9 mouse cellular contexts compared by ENCODE assay signal in genomic region chr2:25850330-25850729, GRCm38 (mm10). TPM values are rescaled to one million over a fixed set of nuclear protein-coding genes. Genes with fewer than 3 reads are reported as not detected.
A peak's percentile ranks its signal among the peaks of the same experiment; 100 is the strongest.
DNase-seq lines count a peak whose midpoint lies in the region; ATAC-seq and TF ChIP-seq lines count a peak whose summit lies in the region.
"Had no signal": no experiment of that assay in that cellular context is flagged by ENCODE, and none has a peak within 500 bp of the region (broad histone marks: within the 10 kb centered on the region; RNA-seq: fewer than 3 reads in every experiment).

No protein-coding gene starts in this region.

- no peak overlapping the region for H3K4me2 ChIP-seq in hindbrain, embryonic 12.5 days (replicated peaks)
- no peak overlapping the region for H3K4me2 ChIP-seq in kidney, postnatal 0 days (ENCODE audit: low read length)
- H3K4me2 ChIP-seq: stomach, embryonic 15.5 days had no signal

- 11% methylated on average over 4 of the region's 4 CpGs for WGBS in hindbrain, embryonic 10.5 days
- 11% methylated on average over 4 of the region's 4 CpGs for WGBS in hindbrain, embryonic 12.5 days
- WGBS in kidney, postnatal 0 days = 16% methylated on average over 4 of the region's 4 CpGs

- no peak for ATAC-seq in hindbrain, embryonic 12.5 days (ENCODE audit: low FRiP score)
- no peak for ATAC-seq in kidney, postnatal 0 days (replicated peaks; ENCODE audit: low FRiP score, low read depth)

- no peak overlapping the region for H3K27ac ChIP-seq in hindbrain, embryonic 10.5 days
- H3K27ac ChIP-seq in hindbrain, embryonic 12.5 days = no peak overlapping the region
- H3K27ac ChIP-seq in kidney, postnatal 0 days = no peak overlapping the region
- H3K27ac ChIP-seq: stomach, embryonic 15.5 days had no signal

- H3K9ac ChIP-seq in hindbrain, embryonic 12.5 days = no peak overlapping the region
- H3K9ac ChIP-seq in kidney, postnatal 0 days (ENCODE audit: low read depth, low read length) = no peak overlapping the region
- H3K9ac ChIP-seq: stomach, embryonic 15.5 days had no signal

- H3K36me3 ChIP-seq in hindbrain, embryonic 10.5 days = no peaks in the 10 kb centered on the region
- no peaks in the 10 kb centered on the region for H3K36me3 ChIP-seq in hindbrain, embryonic 12.5 days
- H3K36me3 ChIP-seq in kidney, postnatal 0 days (ENCODE audit: insufficient read depth, low read length) = no peaks in the 10 kb centered on the region
- H3K36me3 ChIP-seq: stomach, embryonic 15.5 days had no signal

- TF ChIP-seq CTCF in kidney, postnatal 0 days (IDR thresholded peaks at IDR 0.05; ENCODE audit: low read depth) = peak; percentile 72

- H3K27me3 ChIP-seq in hindbrain, embryonic 10.5 days (ENCODE audit: insufficient read depth, poor library complexity, severe bottlenecking) = no peaks in the 10 kb centered on the region
- no peaks in the 10 kb centered on the region for H3K27me3 ChIP-seq in hindbrain, embryonic 12.5 days
- no peaks in the 10 kb centered on the region for H3K27me3 ChIP-seq in kidney, postnatal 0 days (ENCODE audit: insufficient read depth, low read length)
- H3K27me3 ChIP-seq: stomach, embryonic 15.5 days had no signal

- H3K9me3 ChIP-seq in hindbrain, embryonic 10.5 days = no peaks in the 10 kb centered on the region
- no peaks in the 10 kb centered on the region for H3K9me3 ChIP-seq in hindbrain, embryonic 12.5 days (replicated peaks)
- no peaks in the 10 kb centered on the region for H3K9me3 ChIP-seq in kidney, postnatal 0 days (replicated peaks; ENCODE audit: low read length)
- H3K9me3 ChIP-seq: stomach, embryonic 15.5 days had no signal

- H3K4me3 ChIP-seq in hindbrain, embryonic 10.5 days = no peak overlapping the region
- no peak overlapping the region for H3K4me3 ChIP-seq in hindbrain, embryonic 12.5 days
- no peak overlapping the region for H3K4me3 ChIP-seq in kidney, postnatal 0 days (replicated peaks; ENCODE audit: low read depth, low read length)
- H3K4me3 ChIP-seq: stomach, embryonic 15.5 days had no signal

- peak; percentile 46 for DNase-seq in hindbrain, embryonic 10.5 days (ENCODE audit: low spot score)
- DNase-seq in 416B (ENCODE audit: low read depth) = peak; percentile 37
- DNase-seq in T-cell, adult 2 months (ENCODE audit: low spot score) = peak; percentile 31
- peak; percentile 73 to 79 for DNase-seq in cerebellum, postnatal 36 days
- DNase-seq in kidney, postnatal 0 days (ENCODE audit: low spot score) = peak; percentile 32
- peak; percentile 40 for DNase-seq in mesoderm, embryonic 11.5 days (ENCODE audit: low read depth, low spot score)
- DNase-seq in thymus, postnatal 0 days (ENCODE audit: low spot score) = peak; percentile 38

- no peaks in the 10 kb centered on the region; the same call in 1 of the 2 replicates for H3K4me1 ChIP-seq in hindbrain, embryonic 10.5 days (replicated peaks)
- no peaks in the 10 kb centered on the region for H3K4me1 ChIP-seq in hindbrain, embryonic 12.5 days
- no peaks in the 10 kb centered on the region for H3K4me1 ChIP-seq in kidney, postnatal 0 days (replicated peaks; ENCODE audit: insufficient read depth, low read length)
- H3K4me1 ChIP-seq: stomach, embryonic 15.5 days had no signal

RNA-seq across cellular contexts. Expression of gene Sohlh1, which starts 3.3 kb away (rescaled TPM):
- polyA plus RNA-seq in hindbrain, embryonic 10.5 days (2016; fragmentation: Nextera tagmentation; extraction: Ambion mirVana) = not detected in 2 replicates
- polyA plus RNA-seq in hindbrain, embryonic 12.5 days (2016; fragmentation: Nextera tagmentation; extraction: Ambion mirVana) = not detected in 2 replicates
- polyA plus RNA-seq in kidney, postnatal 0 days (2015; fragmentation: Nextera tagmentation; extraction: Ambion mirVana) = not detected in 2 replicates
- 0.19 and 0.25 TPM in 2 replicates for polyA plus RNA-seq in thymus, postnatal 0 days (2015; fragmentation: Nextera tagmentation; extraction: Ambion mirVana)
- polyA plus RNA-seq: stomach, embryonic 15.5 days had no signal

RNA-seq across cellular contexts. Expression of gene Kcnt1, which starts 13.2 kb away (rescaled TPM):
- 0.45 and 1.0 TPM in 2 replicates for polyA plus RNA-seq in hindbrain, embryonic 10.5 days (2016; fragmentation: Nextera tagmentation; extraction: Ambion mirVana)
- polyA plus RNA-seq in hindbrain, embryonic 12.5 days (2016; fragmentation: Nextera tagmentation; extraction: Ambion mirVana) = 2.9 and 4.6 TPM in 2 replicates
- 0.18 and 0.24 TPM in 2 replicates for polyA plus RNA-seq in kidney, postnatal 0 days (2015; fragmentation: Nextera tagmentation; extraction: Ambion mirVana)
- 0.14 and 0.18 TPM in 2 replicates for polyA plus RNA-seq in thymus, postnatal 0 days (2015; fragmentation: Nextera tagmentation; extraction: Ambion mirVana)

RNA-seq across cellular contexts. Expression of gene Lcn9, which starts 27.4 kb away (rescaled TPM):
- not detected in 2 replicates for polyA plus RNA-seq in hindbrain, embryonic 10.5 days (2016; fragmentation: Nextera tagmentation; extraction: Ambion mirVana)
- polyA plus RNA-seq in hindbrain, embryonic 12.5 days (2016; fragmentation: Nextera tagmentation; extraction: Ambion mirVana) = not detected in 2 replicates
- polyA plus RNA-seq in kidney, postnatal 0 days (2015; fragmentation: Nextera tagmentation; extraction: Ambion mirVana) = not detected in 2 replicates
- polyA plus RNA-seq in thymus, postnatal 0 days (2015; fragmentation: Nextera tagmentation; extraction: Ambion mirVana) = 0.17 TPM in 1 of 2 replicates, not detected in the other
- polyA plus RNA-seq: stomach, embryonic 15.5 days had no signal

RNA-seq across cellular contexts. Expression of gene Glt6d1, which starts 34.7 kb away (rescaled TPM):
- polyA plus RNA-seq in hindbrain, embryonic 10.5 days (2016; fragmentation: Nextera tagmentation; extraction: Ambion mirVana) = not detected in 2 replicates
- polyA plus RNA-seq in hindbrain, embryonic 12.5 days (2016; fragmentation: Nextera tagmentation; extraction: Ambion mirVana) = not detected in 2 replicates
- polyA plus RNA-seq in kidney, postnatal 0 days (2015; fragmentation: Nextera tagmentation; extraction: Ambion mirVana) = not detected in 2 replicates
- not detected in 2 replicates for polyA plus RNA-seq in thymus, postnatal 0 days (2015; fragmentation: Nextera tagmentation; extraction: Ambion mirVana)
- polyA plus RNA-seq: stomach, embryonic 15.5 days had no signal
